Mouse (Mus musculus): Measurements from ENCODE around the gene Osbpl10. TPM values are rescaled to one million over a fixed set of nuclear protein-coding genes. Genes with fewer than 3 reads are reported as not detected.
"Not testable (repeated sequence)": the region's sequence is repeated elsewhere in the genome, so short reads cannot be mapped to it uniquely, and the experiment has no call there.

Gene Osbpl10
- total RNA-seq, 2 experiments from 2014 or later = 2.0 to 3.7 TPM

DNA sequence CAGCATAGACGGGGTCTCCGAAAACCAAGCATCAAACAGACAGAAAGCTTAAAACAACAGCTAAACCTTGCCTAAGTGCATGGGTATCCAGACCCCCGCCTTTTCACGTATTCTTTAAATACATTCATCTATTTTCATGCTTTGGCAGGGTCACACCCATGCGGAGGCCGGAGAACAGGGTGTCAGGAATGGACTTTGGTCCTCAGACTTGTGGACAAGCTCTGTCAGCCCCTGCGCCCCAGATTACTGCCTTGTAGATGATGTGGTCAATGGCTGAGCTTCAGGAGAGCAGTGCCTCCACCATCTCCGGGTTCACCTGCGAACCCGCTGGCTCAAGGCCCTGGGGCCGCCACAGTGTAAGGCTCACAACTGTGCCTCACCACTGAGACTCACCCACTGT is 23.0 kb upstream of the Osbpl10 start:
- Histone ChIP-seq H3K4me3 (no peak overlapping the region), H3K27ac (no peak overlapping the region)
- intact Hi-C loops (cut with DNase I) = loop anchor here (5.0 kb wide), 1 partner anchor 158 kb away; no protein-coding TSS in a partner anchor
- TF ChIP-seq CTCF (IDR thresholded peaks at IDR 0.05) = no peak
- no peak for DNase-seq

DNA sequence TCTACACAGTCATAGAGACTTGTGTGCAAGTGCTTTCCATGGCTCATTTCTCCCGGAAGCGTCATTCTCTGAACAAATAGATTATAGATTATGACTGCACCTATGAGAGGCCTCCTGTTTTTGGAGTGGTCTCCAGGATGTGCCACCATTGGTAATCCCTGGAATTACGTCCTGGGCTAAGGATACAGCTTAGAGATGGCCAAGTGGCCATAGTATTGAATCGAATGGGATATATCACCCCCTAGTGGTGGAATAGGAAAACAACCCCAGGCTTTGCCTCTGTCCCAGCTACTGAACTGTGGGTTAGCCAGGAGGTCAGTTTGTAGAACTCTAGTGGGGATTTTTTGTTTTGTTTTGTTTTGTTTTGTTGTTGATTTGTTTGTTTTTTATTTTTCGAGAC is 21.4 kb upstream of the Osbpl10 start:
- TF ChIP-seq CTCF (IDR thresholded peaks at IDR 0.05) = peak; percentile 87
- H3K27ac ChIP-seq = no peak overlapping the region
- no peak for DNase-seq
- no peak overlapping the region for H3K4me3 ChIP-seq
- intact Hi-C loops (cut with DNase I) = loop anchor here (1.0 to 5.0 kb wide), 2 partner anchors 44 to 160 kb away; no protein-coding TSS in a partner anchor

DNA sequence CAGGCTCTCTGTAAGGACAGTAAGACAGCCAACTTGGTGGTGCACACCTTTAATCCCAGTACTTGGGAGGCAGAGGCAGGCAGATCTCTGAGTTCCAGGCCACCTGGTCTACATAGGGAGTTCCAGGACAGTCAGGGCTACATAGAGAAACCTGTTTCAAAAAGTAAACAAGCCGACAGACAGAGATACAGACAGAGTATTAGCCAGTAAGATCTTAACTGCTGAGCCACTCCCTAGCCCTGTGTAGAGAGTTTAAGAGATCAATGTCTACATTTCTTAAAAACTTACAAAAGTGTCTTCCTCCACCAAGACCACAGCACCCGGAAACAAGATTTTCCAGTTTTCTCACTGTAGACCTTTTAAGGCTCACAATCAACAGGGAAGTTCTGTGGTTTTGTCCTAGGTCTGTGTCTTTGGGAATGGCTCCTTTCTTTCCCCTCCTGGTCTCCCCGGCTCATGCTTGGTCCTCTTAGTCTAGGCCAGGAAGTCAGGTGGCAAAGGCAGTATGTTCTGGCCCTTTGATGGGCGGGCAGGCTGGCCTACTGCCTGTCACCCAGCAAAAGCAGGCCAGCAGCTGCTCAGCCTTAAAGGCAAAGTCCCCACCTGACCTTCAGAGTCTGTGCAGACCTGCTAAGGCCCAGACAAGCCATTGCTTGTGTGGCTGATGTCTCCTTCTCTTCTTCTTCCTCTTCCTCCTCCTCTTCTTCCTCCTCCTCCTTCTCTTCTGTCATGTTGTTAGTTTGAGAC is 18.2 kb upstream of the Osbpl10 start:
- peak; percentile 80 for DNase-seq
- Histone ChIP-seq H3K27ac (peak overlapping the region; percentile 75), H3K4me3 (peak overlapping the region; percentile 15)
- TF ChIP-seq CTCF (IDR thresholded peaks at IDR 0.05) = no peak
- intact Hi-C loops (cut with DNase I) = no loop called here

DNA sequence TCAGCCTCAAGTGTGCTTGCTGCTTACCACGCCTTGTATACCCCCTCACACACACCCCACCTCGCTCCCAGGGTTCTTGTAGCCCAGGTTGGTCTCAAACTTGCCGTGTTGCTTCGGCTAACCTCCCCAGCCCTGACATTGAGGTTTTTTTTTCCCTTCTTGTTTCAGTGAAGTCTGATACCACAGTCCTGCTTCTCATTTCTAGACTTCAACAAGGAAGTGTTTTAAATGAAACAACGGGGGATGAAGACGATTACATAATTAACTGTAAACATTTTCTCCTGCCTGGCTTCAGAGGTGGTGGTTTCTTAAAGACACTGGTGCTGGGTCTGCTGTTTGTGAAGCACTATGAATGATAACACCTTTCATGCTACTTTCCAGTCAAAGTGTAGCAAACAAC is 17.5 kb upstream of the Osbpl10 start:
- TF ChIP-seq CTCF (IDR thresholded peaks at IDR 0.05) = no peak
- no peak overlapping the region for H3K4me3 ChIP-seq
- peak overlapping the region; percentile 75 for H3K27ac ChIP-seq
- no peak for DNase-seq
- intact Hi-C loops (cut with DNase I) = no loop called here

DNA sequence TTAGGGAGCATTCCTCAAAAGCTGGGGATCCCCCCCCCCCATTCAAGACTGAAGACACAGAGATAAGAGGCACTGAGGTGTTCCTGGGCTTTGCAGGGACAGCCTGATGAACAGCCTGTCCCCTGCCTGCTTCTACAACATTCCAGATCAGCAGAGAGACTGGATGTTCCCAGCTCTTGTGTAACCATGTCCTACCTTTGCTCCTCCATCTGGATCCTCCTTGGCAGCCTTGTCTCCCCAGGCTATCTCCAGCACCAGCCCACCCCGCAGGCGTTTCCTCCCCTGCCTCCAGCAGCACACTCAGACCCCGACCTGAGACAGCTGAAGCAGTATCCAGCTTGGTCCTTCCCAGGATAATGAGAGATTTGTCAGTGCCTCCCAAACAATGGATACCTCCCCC is 14.3 kb upstream of the Osbpl10 start:
- Histone ChIP-seq H3K27ac (no peak overlapping the region), H3K4me3 (no peak overlapping the region)
- intact Hi-C loops (cut with DNase I) = no loop called here
- DNase-seq = no peak
- no peak for TF ChIP-seq CTCF (IDR thresholded peaks at IDR 0.05)

DNA sequence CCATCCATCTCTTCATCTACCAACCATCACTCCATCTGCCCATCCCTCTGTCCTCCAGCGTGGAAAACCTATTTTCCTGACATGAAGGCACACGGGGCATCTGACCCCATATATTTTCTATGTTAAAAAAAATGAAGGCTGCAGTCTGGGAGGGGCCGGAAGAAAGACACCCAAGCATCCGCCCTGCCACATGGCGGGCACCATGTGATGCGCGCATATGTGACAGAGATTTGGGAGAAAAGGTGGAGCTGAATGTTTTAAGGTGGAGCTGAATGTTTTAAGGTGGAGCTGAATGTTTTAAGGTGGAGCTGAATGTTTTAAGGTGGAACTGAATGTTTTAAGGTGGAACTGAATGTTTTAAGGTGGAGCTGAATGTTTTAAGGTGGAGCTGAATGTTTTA is 12.1 kb upstream of the Osbpl10 start:
- H3K27ac ChIP-seq; DNase-seq; intact Hi-C loops (cut with DNase I); H3K4me3 ChIP-seq: not testable (repeated sequence)

DNA sequence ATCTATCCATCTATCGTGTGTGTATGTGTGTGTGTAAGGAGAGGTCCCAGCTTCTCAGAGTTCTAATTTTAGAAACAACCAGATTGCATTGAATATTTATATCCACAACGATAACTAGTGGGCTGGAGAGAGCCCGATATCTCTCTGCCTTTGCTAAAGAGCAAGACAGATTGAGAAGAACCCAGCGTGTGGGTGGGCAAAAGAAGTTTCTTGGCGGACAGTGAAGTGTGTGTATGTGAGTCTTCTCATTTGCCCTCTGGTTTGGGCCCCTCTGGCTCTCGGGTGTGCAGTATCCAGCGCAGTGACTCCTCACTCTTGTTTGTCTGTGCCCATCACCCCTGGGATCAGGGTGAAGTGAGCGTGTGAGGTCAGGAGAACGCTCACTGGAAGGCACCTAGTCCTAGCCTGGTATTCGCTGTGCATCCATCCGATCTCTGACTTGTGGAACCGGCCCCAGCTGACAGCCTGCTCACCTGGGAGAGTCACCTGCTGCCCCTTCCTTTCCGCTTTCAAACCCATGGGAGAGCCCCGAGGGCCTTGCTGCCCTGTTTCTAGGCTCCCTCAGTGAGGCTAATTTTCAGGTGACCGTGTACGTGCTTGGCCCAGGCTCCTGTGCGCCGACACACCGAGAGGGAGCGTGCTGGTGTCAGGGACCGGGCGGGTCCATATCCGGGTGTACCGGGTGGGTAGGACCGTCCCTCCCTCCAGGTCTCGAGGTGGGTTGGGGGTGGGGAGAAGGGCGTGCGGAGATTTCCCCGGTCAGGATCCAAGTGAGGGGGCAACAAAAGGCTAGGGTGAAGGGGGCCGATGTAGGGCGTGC is 698 bp upstream of the Osbpl10 start:
- intact Hi-C loops (cut with DNase I) = no loop called here
- no peak for TF ChIP-seq CTCF (IDR thresholded peaks at IDR 0.05)
- Histone ChIP-seq H3K27ac (peak overlapping the region; percentile 82), H3K4me3 (peak overlapping the region; percentile 92)
- DNase-seq = no peak

DNA sequence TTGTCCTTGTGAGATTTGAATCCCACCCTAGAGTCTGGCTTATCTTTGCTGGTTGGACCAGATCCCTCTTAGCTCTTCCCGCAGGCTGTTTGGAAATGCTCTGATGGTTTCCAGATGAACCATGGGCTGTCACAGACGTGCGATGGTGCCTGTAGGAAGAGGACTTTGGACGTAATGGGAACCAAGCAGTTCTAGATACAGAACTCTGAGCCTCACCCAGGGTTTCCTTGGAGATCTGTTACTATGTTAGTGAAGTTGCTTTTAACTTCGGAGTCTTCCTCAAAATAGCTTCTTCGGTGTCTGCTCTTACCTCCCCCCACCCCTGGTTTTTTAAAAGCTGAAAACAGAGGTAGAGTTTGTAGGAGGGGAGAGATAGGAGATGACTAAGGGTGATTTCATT is 1.6 kb downstream of the Osbpl10 start:
- H3K4me3 ChIP-seq = no peak overlapping the region

DNA sequence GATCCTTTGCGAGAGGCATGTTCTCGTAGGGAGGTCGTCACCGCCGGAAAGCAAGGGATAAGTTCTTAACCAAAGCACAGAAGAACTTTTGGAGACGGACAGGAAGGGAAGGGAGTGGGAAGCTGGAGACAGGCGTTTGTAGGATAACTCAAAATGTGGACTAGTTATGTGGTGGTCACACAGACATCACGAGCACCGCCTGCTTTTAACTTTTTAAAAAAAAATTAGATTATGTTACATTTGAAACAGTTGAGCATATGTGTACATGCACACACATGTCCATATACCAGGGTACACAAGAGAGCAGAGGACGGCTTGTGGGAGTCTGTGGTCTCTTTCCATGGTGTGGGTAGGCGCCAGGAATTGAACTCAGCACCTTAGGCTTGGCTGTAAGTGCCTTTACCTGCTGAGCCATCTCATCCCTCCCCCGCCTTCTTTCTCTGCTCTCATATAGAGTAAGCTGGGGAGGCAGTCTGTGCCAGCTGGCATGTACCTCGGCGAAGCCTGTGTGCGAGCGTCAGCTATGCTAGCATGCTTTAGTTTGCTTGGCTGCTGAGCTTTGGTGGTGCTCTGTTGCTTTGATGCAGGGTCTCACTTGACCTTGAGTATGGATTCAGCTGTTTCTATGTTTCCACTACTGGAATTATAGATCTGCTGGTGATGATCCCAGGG is 4.5 kb downstream of the Osbpl10 start, which contains the start of gene Rps27rt:
TSS of gene Rps27rt (minus strand) at position 51 of the 672 bp plus-strand sequence.
- H3K4me3 ChIP-seq = no peak within 1 kb of the TSS
- DNase-seq = no peak
- no peak for TF ChIP-seq CTCF (IDR thresholded peaks at IDR 0.05)
- intact Hi-C loops (cut with DNase I) = no loop called here
- H3K27ac ChIP-seq = no peak within 1 kb of the TSS

More for the DNA sequence above, 1.6 kb downstream of the Osbpl10 start:
- DNase-seq = no peak
- TF ChIP-seq CTCF (IDR thresholded peaks at IDR 0.05) = no peak
- intact Hi-C loops (cut with DNase I) = no loop called here
- H3K27ac ChIP-seq = no peak overlapping the region

DNA sequence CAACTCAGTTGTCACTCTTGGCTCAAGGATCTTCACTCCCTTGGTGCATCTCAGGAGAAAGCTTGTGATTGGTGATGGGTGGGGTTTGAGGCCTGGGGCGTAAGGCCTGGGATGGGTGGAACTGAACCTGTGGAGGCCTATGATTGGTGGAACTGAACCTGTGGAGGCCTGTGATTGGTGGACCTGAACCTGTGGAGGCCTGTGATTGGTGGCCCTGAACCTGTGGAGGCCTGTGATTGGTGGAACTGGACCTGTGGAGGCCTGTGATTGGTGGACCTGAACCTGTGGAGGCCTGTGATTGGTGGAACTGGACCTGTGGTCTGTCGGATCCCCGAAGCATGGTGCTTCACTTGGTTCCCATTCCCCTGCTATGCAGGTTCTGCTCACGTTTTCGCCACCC is 7.4 kb downstream of the Osbpl10 start:
- DNase-seq = no peak
- no peak for TF ChIP-seq CTCF (IDR thresholded peaks at IDR 0.05)
- H3K4me3 ChIP-seq = no peak overlapping the region
- no peak overlapping the region for H3K27ac ChIP-seq
- intact Hi-C loops (cut with DNase I) = no loop called here

DNA sequence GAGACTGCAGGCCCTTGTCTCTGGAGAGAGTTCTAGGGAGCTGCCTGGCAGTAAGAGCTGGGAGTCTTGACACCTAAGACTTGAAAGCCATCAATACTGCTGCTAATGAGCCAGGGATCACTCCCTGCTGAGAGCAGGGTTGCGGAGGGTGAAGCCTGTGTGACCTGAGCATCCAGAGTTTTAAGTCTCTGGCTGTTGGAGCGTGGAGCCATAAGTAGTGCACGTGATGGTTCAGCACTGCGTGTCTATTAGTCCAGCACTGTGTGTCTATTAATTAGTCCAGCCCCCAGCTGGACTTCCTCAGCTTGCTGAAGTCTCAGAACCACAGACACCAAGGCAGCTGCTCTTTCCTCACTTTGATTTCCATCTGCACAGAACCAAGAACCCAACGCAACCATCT is 8.0 kb downstream of the Osbpl10 start:
- Histone ChIP-seq H3K4me3 (no peak overlapping the region), H3K27ac (no peak overlapping the region)
- DNase-seq = no peak
- intact Hi-C loops (cut with DNase I) = no loop called here
- TF ChIP-seq CTCF (IDR thresholded peaks at IDR 0.05) = no peak

DNA sequence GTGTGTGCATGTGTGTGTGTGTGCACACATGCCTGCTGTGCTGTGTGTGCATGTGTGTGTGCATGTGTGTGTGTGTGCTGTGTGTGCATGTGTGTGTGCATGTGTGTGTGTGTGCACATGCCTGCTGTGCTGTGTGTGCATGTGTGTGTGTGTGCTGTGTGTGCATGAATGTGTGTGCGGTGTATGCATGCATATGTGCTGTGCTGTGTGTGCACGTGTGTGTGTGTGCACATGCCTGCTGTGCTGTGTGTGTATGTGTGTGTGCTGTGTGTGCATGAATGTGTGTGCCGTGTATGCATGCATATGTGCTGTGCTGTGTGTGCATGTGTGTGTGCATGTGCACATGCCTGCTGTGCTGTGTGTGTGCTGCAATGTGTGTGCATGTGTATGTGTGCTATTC is 9.7 kb downstream of the Osbpl10 start:
- no peak for TF ChIP-seq CTCF (IDR thresholded peaks at IDR 0.05)
- H3K4me3 ChIP-seq = no peak overlapping the region
- no peak overlapping the region for H3K27ac ChIP-seq
- no peak for DNase-seq
- intact Hi-C loops (cut with DNase I) = no loop called here

Measured in gastrocnemius, adult 2 months (tissue).